Mouse (Mus musculus) limb, embryonic 11.5 days (tissue): ENCODE data around the gene Dennd1c. TPM values are rescaled to one million over a fixed set of nuclear protein-coding genes. Genes with fewer than 3 reads are reported as not detected.

ENCODE experiments used
- ATAC-seq: fragments of 200-750 bp; cut with Nextera tagmentation; 2 replicates; pipeline ENCODE4 v1.8.0; 2017; ENCODE audit warnings: low read depth; ENCODE audit not compliant: insufficient number of reproducible peaks, low FRiP score, low TSS enrichment
- DNase-seq: peaks from one replicate; pipeline ENCODE4 v3.0.0-alpha.2; 2015; ENCODE audit warnings: low spot score
- H3K27ac ChIP-seq: fragments of 300-500 bp; sonication (generic); replicated peaks from 2 replicates; pipeline ENCODE4 v1.5.1; 2014; ENCODE audit warnings: low read depth, mild to moderate bottlenecking, low read length
- H3K27me3 ChIP-seq: fragments of 300-500 bp; sonication (generic); 2 replicates; pipeline ENCODE4 v1.6.1; 2014; ENCODE audit warnings: mild to moderate bottlenecking, low read length, mixed read lengths; ENCODE audit not compliant: control insufficient read depth, insufficient read depth
- H3K36me3 ChIP-seq: fragments of 300-500 bp; sonication (generic); 2 replicates; pipeline ENCODE4 v1.6.1; 2014; ENCODE audit warnings: mild to moderate bottlenecking, low read length, moderate library complexity, mixed read lengths; ENCODE audit not compliant: control insufficient read depth, insufficient read depth
- H3K4me1 ChIP-seq: fragments of 300-500 bp; sonication (generic); 2 replicates; pipeline ENCODE4 v1.6.1; 2014; ENCODE audit warnings: low read length, mixed read lengths; ENCODE audit not compliant: control insufficient read depth, insufficient read depth
- H3K4me2 ChIP-seq: fragments of 300-500 bp; sonication (generic); 2 replicates; pipeline ENCODE4 v1.6.1; 2014; ENCODE audit warnings: low read depth, mild to moderate bottlenecking, moderate library complexity; ENCODE audit not compliant: severe bottlenecking
- H3K4me3 ChIP-seq: fragments of 300-500 bp; sonication (generic); 2 replicates; pipeline ENCODE4 v1.5.1; 2014; ENCODE audit warnings: low read depth, low read length
- H3K9ac ChIP-seq: fragments of 300-500 bp; sonication (generic); 2 replicates; pipeline ENCODE4 v1.6.1; 2014; ENCODE audit warnings: mild to moderate bottlenecking, low read length
- H3K9me3 ChIP-seq: fragments of 300-500 bp; sonication (generic); 2 replicates; pipeline ENCODE4 v1.6.1; 2016; ENCODE audit warnings: low read length; ENCODE audit not compliant: control insufficient read depth
- WGBS: fragments of 180-500 bp; shearing (Covaris S2); extraction: QIAGEN DNeasy Blood & Tissue Kit; methylation state at CpG from one replicate; pipeline ENCODE4 v1.1.7; 2014; 5-methylcytosine and 5-hydroxymethylcytosine counted together
- polyA plus RNA-seq: library from polyadenylated mRNA; unstranded; fragments of >200 nt; fragmentation: Nextera tagmentation; extraction: Ambion mirVana; gene quantifications from 2 replicates; pipeline ENCODE4 v1.2.1, GENCODE M21; 2014

Gene Dennd1c
- polyA plus RNA-seq, 1 experiment from 2014 or later: 0.43 TPM

GRCm38 (mm10) chr17:57085970-57086757 lies 7.8 kb upstream of the Dennd1c start:
- Histone ChIP-seq H3K36me3 (no peaks in the 10 kb centered on the region), H3K4me1 (0 out of 2 replicates have a peak, but pooled peaks cover 2% of the 10 kb centered on the region), H3K27ac (no peak overlapping the region), H3K27me3 (peaks cover 19% of the 10 kb centered on the region), H3K4me3 (no peak overlapping the region), H3K9ac (no peak overlapping the region), H3K9me3 (no peaks in the 10 kb centered on the region), H3K4me2 (no peak overlapping the region)
- no peak for DNase-seq
- no peak for ATAC-seq
- 89% methylated on average over 11 of the region's 11 CpGs for WGBS

DNA sequence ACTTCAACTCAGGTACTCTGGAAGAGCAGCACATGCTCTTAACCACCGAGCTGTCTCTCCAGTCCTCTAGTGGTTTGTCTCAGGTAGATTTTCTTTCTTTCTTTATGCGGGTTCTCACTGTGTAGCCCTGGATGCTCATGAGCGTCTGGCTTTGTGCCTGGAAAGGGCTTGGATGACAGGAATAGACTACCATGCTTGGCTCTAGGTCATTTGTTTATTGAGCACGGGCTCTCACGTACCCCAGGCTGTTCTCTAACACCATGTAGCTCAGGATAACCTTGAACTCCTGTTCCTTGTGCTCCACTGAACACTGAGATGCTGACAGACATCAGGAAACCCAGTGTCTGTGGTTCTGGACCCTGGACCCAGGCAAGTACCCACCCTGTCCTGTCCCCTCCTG lies 4.2 kb upstream of the Dennd1c start:
- no peak overlapping the region for H3K9ac ChIP-seq
- peaks cover 9% of the 10 kb centered on the region for H3K27me3 ChIP-seq
- no peaks in the 10 kb centered on the region for H3K9me3 ChIP-seq
- DNase-seq (no peak), ATAC-seq (no peak)
- 0 out of 2 replicates have a peak, but pooled peaks cover 2% of the 10 kb centered on the region for H3K4me1 ChIP-seq
- H3K36me3 ChIP-seq: no peaks in the 10 kb centered on the region
- WGBS: 88% methylated on average over 5 of the region's 5 CpGs
- no peak overlapping the region for H3K4me2 ChIP-seq
- H3K27ac ChIP-seq: no peak overlapping the region
- no peak overlapping the region for H3K4me3 ChIP-seq

GRCm38 (mm10) chr17:57081234-57081842 lies 3.0 kb upstream of the Dennd1c start:
- H3K9ac ChIP-seq: no peak overlapping the region
- H3K4me1 ChIP-seq: no peaks in the 10 kb centered on the region
- ATAC-seq: no peak
- no peak for DNase-seq
- no peaks in the 10 kb centered on the region for H3K9me3 ChIP-seq
- H3K27me3 ChIP-seq: no peaks in the 10 kb centered on the region
- no peak overlapping the region for H3K4me3 ChIP-seq
- H3K4me2 ChIP-seq: no peak overlapping the region
- H3K27ac ChIP-seq: no peak overlapping the region
- 93% methylated on average over 31 of the region's 31 CpGs for WGBS
- H3K36me3 ChIP-seq: no peaks in the 10 kb centered on the region

DNA sequence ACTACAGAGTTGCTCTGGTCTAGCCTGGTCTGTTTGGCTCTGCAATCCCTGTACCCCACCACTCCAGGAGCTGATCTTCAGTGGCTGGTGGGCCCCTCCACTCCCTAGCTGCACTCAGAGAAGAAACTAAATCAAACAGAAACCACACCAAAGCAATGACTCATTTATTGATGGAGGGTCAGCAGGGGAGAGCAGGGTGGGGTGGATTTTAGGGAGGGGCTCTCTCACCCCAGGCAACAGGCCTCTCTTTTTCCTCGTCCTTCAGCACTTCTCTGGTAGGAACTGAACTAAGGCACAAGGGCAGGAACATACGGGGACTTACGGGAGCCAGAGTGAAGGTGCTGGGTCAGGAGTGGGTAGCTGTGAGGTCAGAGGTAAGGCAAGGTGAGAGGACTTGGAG lies 1.6 kb upstream of the Dennd1c start:
- H3K9me3 ChIP-seq: no peaks in the 10 kb centered on the region
- H3K27me3 ChIP-seq: no peaks in the 10 kb centered on the region
- no peaks in the 10 kb centered on the region for H3K36me3 ChIP-seq
- no peak overlapping the region for H3K27ac ChIP-seq
- H3K4me2 ChIP-seq: no peak overlapping the region
- no peak overlapping the region for H3K9ac ChIP-seq
- 64% methylated on average over 3 of the region's 3 CpGs for WGBS
- no peak for DNase-seq
- H3K4me3 ChIP-seq: no peak overlapping the region
- H3K4me1 ChIP-seq: no peaks in the 10 kb centered on the region
- ATAC-seq: no peak

- Histone ChIP-seq H3K9ac (no peak overlapping the region), H3K4me1 (no peaks in the 10 kb centered on the region), H3K4me3 (no peak overlapping the region), H3K4me2 (no peak overlapping the region), H3K9me3 (no peaks in the 10 kb centered on the region), H3K27ac (no peak overlapping the region), H3K36me3 (no peaks in the 10 kb centered on the region), H3K27me3 (no peaks in the 10 kb centered on the region)
- WGBS: 54% methylated on average over 3 of the region's 3 CpGs
- ATAC-seq: no peak
- DNase-seq: no peak
These were observed 1.4 kb downstream of the Dennd1c start for GRCm38 (mm10) chr17:57076916-57077315.

DNA sequence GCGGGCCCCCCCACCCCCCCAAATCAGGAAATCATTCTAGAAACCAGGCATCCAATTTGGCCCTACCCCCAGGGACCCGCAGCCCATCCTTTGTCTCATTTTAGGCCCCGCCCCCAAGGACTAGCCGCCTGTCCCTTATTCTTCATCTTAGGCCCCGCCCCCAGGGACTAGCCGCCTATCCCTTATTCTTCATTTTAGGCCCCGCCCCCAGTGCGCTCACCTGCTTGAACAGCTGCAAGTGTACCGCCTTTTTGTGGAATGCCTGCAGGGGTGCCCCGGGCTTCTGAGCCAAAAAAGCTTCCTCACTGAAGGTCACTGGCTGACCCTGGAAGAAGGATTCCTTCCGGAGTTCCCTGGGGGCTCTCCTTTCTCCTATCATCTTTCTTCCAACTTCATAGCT lies 7.6 kb downstream of the Dennd1c start:
- Histone ChIP-seq H3K9me3 (no peaks in the 10 kb centered on the region), H3K4me1 (no peaks in the 10 kb centered on the region), H3K27me3 (peaks cover 13% of the 10 kb centered on the region), H3K36me3 (no peaks in the 10 kb centered on the region), H3K4me2 (no peak overlapping the region), H3K9ac (no peak overlapping the region), H3K27ac (no peak overlapping the region), H3K4me3 (no peak overlapping the region)
- DNase-seq (peak; percentile 52), ATAC-seq (no peak)
- WGBS: 4% methylated on average over 11 of the region's 11 CpGs

GRCm38 (mm10) chr17:57070272-57070671 lies 8.0 kb downstream of the Dennd1c start:
- no peaks in the 10 kb centered on the region for H3K36me3 ChIP-seq
- WGBS: 7% methylated on average over 9 of the region's 9 CpGs

DNA sequence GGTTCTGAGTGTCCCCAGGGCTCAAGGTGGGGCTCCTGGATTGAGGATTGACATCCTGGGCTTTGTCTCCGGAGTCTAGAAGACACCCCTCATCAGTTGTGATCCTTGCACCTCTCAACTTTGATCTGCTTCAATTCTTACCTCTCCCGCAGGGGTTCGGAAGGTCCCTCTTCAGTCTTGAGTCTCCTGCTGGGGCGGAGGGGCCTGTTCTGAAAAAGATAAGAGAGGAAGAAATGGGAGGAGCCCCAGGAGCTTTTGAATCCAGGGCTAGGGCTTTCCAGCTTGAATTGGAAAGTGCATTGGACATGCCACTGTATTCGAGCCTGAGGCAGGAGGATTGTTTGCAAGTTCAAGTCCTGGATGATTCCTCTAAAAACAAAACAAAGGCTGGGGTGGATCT lies 11.4 kb downstream of the Dennd1c start:
- WGBS: 68% methylated on average over 5 of the region's 5 CpGs
- Histone ChIP-seq H3K9ac (no peak overlapping the region), H3K27me3 (peaks cover 38% of the 10 kb centered on the region)

More at GRCm38 (mm10) chr17:57070272-57070671, 8.0 kb downstream of the Dennd1c start:
- Histone ChIP-seq H3K9ac (no peak overlapping the region), H3K4me2 (no peak overlapping the region), H3K27ac (no peak overlapping the region), H3K27me3 (peaks cover 16% of the 10 kb centered on the region), H3K4me1 (no peaks in the 10 kb centered on the region), H3K4me3 (no peak overlapping the region), H3K9me3 (no peaks in the 10 kb centered on the region)
- no peak for DNase-seq
- no peak for ATAC-seq

More for the DNA sequence above, 11.4 kb downstream of the Dennd1c start:
- Histone ChIP-seq H3K4me3 (no peak overlapping the region), H3K4me1 (no peaks in the 10 kb centered on the region), H3K36me3 (no peaks in the 10 kb centered on the region), H3K4me2 (no peak overlapping the region), H3K9me3 (no peaks in the 10 kb centered on the region), H3K27ac (no peak overlapping the region)
- ATAC-seq (no peak), DNase-seq (no peak)
